In genomic region chr5:36133893-36134292, GRCm38 (mm10) we compare ENCODE assay signal across 25 mouse cellular contexts.
DNase-seq lines count a peak whose midpoint lies in the region; ATAC-seq and TF ChIP-seq lines count a peak whose summit lies in the region.
"Had no signal": no experiment of that assay in that cellular context is flagged by ENCODE, and none has a peak within 500 bp of the region (broad histone marks: within the 10 kb centered on the region; RNA-seq: fewer than 3 reads in every experiment).

No protein-coding gene starts in this region.

- no peaks in the 10 kb centered on the region for H3K9me3 ChIP-seq in heart, embryonic 10.5 days
- H3K9me3 ChIP-seq in lung, embryonic 14.5 days (ENCODE audit: low read depth, low read length), result no peaks in the 10 kb centered on the region
- H3K9me3 ChIP-seq in stomach, postnatal 0 days (ENCODE audit: control insufficient read depth, low read length), result no peaks in the 10 kb centered on the region
- H3K9me3 ChIP-seq: embryonic facial prominence, embryonic 15.5 days; hindbrain, embryonic 15.5 days had no signal

- H3K79me2 ChIP-seq in heart, adult 2 months (replicated peaks; ENCODE audit: control insufficient read depth, insufficient read depth, low read length), result no peaks in the 10 kb centered on the region

- no peaks in the 10 kb centered on the region for H3K27me3 ChIP-seq in heart, adult 2 months (ENCODE audit: control insufficient read depth, insufficient read depth, low read length)
- H3K27me3 ChIP-seq in heart, embryonic 10.5 days (ENCODE audit: insufficient read depth, poor library complexity, severe bottlenecking), result no peaks in the 10 kb centered on the region
- H3K27me3 ChIP-seq in lung, embryonic 14.5 days (ENCODE audit: insufficient read depth, low read length), result no peaks in the 10 kb centered on the region
- no peaks in the 10 kb centered on the region for H3K27me3 ChIP-seq in Patski
- no peaks in the 10 kb centered on the region for H3K27me3 ChIP-seq in stomach, postnatal 0 days (ENCODE audit: control insufficient read depth, insufficient read depth, low read length)
- H3K27me3 ChIP-seq: embryonic facial prominence, embryonic 15.5 days; hindbrain, embryonic 15.5 days had no signal

- no peak for DNase-seq in heart, adult 2 months
- DNase-seq in heart, embryonic 10.5 days (ENCODE audit: low spot score), result no peak
- peak; percentile 23 for DNase-seq in lung, embryonic 14.5 days
- no peak for DNase-seq in lung, postnatal 14 days
- peak; percentile 12 for DNase-seq in Patski (ENCODE audit: low read depth, low spot score)
- no peak for DNase-seq in stomach, postnatal 0 days (ENCODE audit: low spot score)
- DNase-seq in right cerebral cortex, adult 18-20 months, result no peak
- DNase-seq in layer of hippocampus, postnatal 14 days (ENCODE audit: low spot score in 2 of 2), result no peak
- DNase-seq: adrenal gland, postnatal 14 days; B cell, adult 2 months; cerebellum, adult 18-20 months; cerebellum, postnatal 25 days; kidney, adult 11 months; kidney, postnatal 14 days; layer of hippocampus, adult 9-11 months; lung, adult 18-20 months; thymus, postnatal 25 days had no signal

- H3K36me3 ChIP-seq in heart, adult 2 months (ENCODE audit: control insufficient read depth, insufficient read depth, low read length), result no peaks in the 10 kb centered on the region
- no peaks in the 10 kb centered on the region for H3K36me3 ChIP-seq in heart, embryonic 10.5 days
- no peaks in the 10 kb centered on the region for H3K36me3 ChIP-seq in lung, embryonic 14.5 days (ENCODE audit: insufficient read depth)
- no peaks in the 10 kb centered on the region for H3K36me3 ChIP-seq in stomach, postnatal 0 days (ENCODE audit: control insufficient read depth, insufficient read depth, low read length)
- H3K36me3 ChIP-seq: embryonic facial prominence, embryonic 15.5 days; hindbrain, embryonic 15.5 days had no signal

- H3K4me3 ChIP-seq in heart, adult 2 months, result no peak overlapping the region
- no peak overlapping the region for H3K4me3 ChIP-seq in heart, embryonic 10.5 days
- H3K4me3 ChIP-seq in lung, embryonic 14.5 days (ENCODE audit: low read depth, low read length), result no peak overlapping the region
- no peak overlapping the region for H3K4me3 ChIP-seq in stomach, postnatal 0 days (ENCODE audit: low read depth, low read length)
- H3K4me3 ChIP-seq: embryonic facial prominence, embryonic 15.5 days; hindbrain, embryonic 15.5 days had no signal

- peak overlapping the region; percentile 56 for H3K27ac ChIP-seq in heart, adult 2 months
- no peak overlapping the region for H3K27ac ChIP-seq in heart, embryonic 10.5 days
- H3K27ac ChIP-seq in lung, embryonic 14.5 days (ENCODE audit: low read depth), result no peak overlapping the region
- no peak overlapping the region for H3K27ac ChIP-seq in stomach, postnatal 0 days (replicated peaks)
- H3K27ac ChIP-seq: embryonic facial prominence, embryonic 15.5 days; hindbrain, embryonic 15.5 days; macrophage had no signal

- TF ChIP-seq EP300 in heart, adult 2 months (IDR thresholded peaks at IDR 0.05; ENCODE audit: insufficient read depth, low read depth, low read length), result no peak
- no peak for TF ChIP-seq EP300 in stomach, postnatal 0 days (optimal IDR thresholded peaks at IDR 0.05)

- TF ChIP-seq CTCF in heart, adult 2 months (IDR thresholded peaks at IDR 0.05), result no peak
- TF ChIP-seq CTCF in lung, embryonic 14.5 days (IDR thresholded peaks at IDR 0.05; ENCODE audit: low read depth), result no peak
- TF ChIP-seq CTCF in Patski (IDR thresholded peaks at IDR 0.05), result no peak
- TF ChIP-seq CTCF in stomach, postnatal 0 days (IDR thresholded peaks at IDR 0.05; ENCODE audit: low read depth), result peak; percentile 50

- CTCF ChIA-PET in Patski (lab: Charles Lee), result interaction anchor here (0.9 to 1.4 kb wide), 2 partner anchors 23 to 100 kb away, joined by 3 read pairs; no protein-coding TSS in a partner anchor

- WGBS in heart, adult 2 months, result 40% methylated on average over 2 of the region's 2 CpGs
- 59% methylated on average over 2 of the region's 2 CpGs for WGBS in heart, embryonic 10.5 days
- 42% methylated on average over 2 of the region's 2 CpGs for WGBS in lung, embryonic 14.5 days
- WGBS in stomach, postnatal 0 days, result 37% methylated on average over 2 of the region's 2 CpGs

- in situ Hi-C loops in Patski (cut with MboI; ENCODE audit: low pct_unique_long_range_greater_than_20kb), result loop anchor here (5.0 kb wide), 1 partner anchor 102 kb away; no protein-coding TSS in a partner anchor

- intact Hi-C loops in heart, adult 2 months (cut with DNase I), result loop anchor here (10.0 kb wide), 1 partner anchor 99 kb away; no protein-coding TSS in a partner anchor

- peaks cover 9% of the 10 kb centered on the region for H3K4me1 ChIP-seq in heart, adult 2 months (ENCODE audit: control insufficient read depth, insufficient read depth, low read length)
- peaks cover 15% of the 10 kb centered on the region for H3K4me1 ChIP-seq in heart, embryonic 10.5 days
- H3K4me1 ChIP-seq in lung, embryonic 14.5 days (ENCODE audit: insufficient read depth), result peaks cover 10% of the 10 kb centered on the region; the same call in 1 of the 2 replicates
- H3K4me1 ChIP-seq in stomach, postnatal 0 days (replicated peaks; ENCODE audit: control insufficient read depth, insufficient read depth), result no peaks in the 10 kb centered on the region

- ATAC-seq in lung, embryonic 14.5 days (ENCODE audit: insufficient read depth), result no peak
- ATAC-seq in Patski, result peak; percentile 41
- no peak for ATAC-seq in stomach, postnatal 0 days (ENCODE audit: low FRiP score, low TSS enrichment)
- ATAC-seq: activated CD4-positive, CD25-positive, alpha-beta regulatory T cell, adult 4 months; forebrain, embryonic 16.5 days had no signal

- no peak for TF ChIP-seq POLR2A in heart, adult 2 months (IDR thresholded peaks at IDR 0.05; ENCODE audit: insufficient read depth, low read depth, low read length)

- no peak overlapping the region for H3K4me2 ChIP-seq in lung, embryonic 14.5 days
- no peak overlapping the region for H3K4me2 ChIP-seq in stomach, postnatal 0 days (replicated peaks; ENCODE audit: low read depth)
- H3K4me2 ChIP-seq: embryonic facial prominence, embryonic 15.5 days; heart, embryonic 11.5 days; hindbrain, embryonic 15.5 days; liver, embryonic 11.5 days; midbrain, embryonic 11.5 days had no signal

- POLR2A ChIA-PET in Patski (lab: Charles Lee), result no interaction called here

- no peak overlapping the region for H3K9ac ChIP-seq in heart, adult 2 months (ENCODE audit: low read depth, low read length)
- H3K9ac ChIP-seq in lung, embryonic 14.5 days, result no peak overlapping the region
- no peak overlapping the region for H3K9ac ChIP-seq in stomach, postnatal 0 days (ENCODE audit: low read length)
- H3K9ac ChIP-seq: embryonic facial prominence, embryonic 15.5 days; hindbrain, embryonic 15.5 days had no signal

Comparison
In these comparisons a context has a peak if more than half of its experiments do, and no peak if none do; other contexts are left out.
1. DNase-seq: peak in lung, embryonic 14.5 days (single experiment) and Patski (single experiment); none in heart, adult 2 months (0 of 2), heart, embryonic 10.5 days (single experiment), lung, postnatal 14 days (single experiment), stomach, postnatal 0 days (single experiment), right cerebral cortex, adult 18-20 months (single experiment) and layer of hippocampus, postnatal 14 days (0 of 2).